Mouse (Mus musculus) liver, embryonic 16.5 days (tissue): ENCODE results near the gene Cmas. TPM values are rescaled to one million over a fixed set of nuclear protein-coding genes. Genes with fewer than 3 reads are reported as not detected.

Experiments
- ATAC-seq: fragments of 200-750 bp; cut with Nextera tagmentation; 2 replicates; pipeline ENCODE4 v1.8.0; 2017; ENCODE audit warnings: low read depth, mild to moderate bottlenecking, moderate number of reproducible peaks, moderate library complexity
- H3K27ac ChIP-seq: fragments of 300-500 bp; sonication (generic); 2 replicates; pipeline ENCODE4 v1.5.1; 2014; ENCODE audit warnings: mild to moderate bottlenecking, low read length
- H3K27me3 ChIP-seq: fragments of 300-500 bp; sonication (generic); 2 replicates; pipeline ENCODE4 v1.6.1; 2014; ENCODE audit warnings: low read depth, low read length, mixed read lengths; ENCODE audit not compliant: control insufficient read depth, insufficient read depth
- H3K36me3 ChIP-seq: fragments of 300-500 bp; sonication (generic); 2 replicates; pipeline ENCODE4 v1.6.1; 2014; ENCODE audit warnings: mild to moderate bottlenecking; ENCODE audit not compliant: control insufficient read depth, insufficient read depth
- H3K4me1 ChIP-seq: fragments of 300-500 bp; sonication (generic); 2 replicates; pipeline ENCODE4 v1.6.1; 2014; ENCODE audit warnings: low read depth, low read length, mixed read lengths; ENCODE audit not compliant: control insufficient read depth
- H3K4me2 ChIP-seq: fragments of 300-500 bp; sonication (generic); 2 replicates; pipeline ENCODE4 v1.6.1; 2014; ENCODE audit warnings: low read depth, low read length, mixed read lengths
- H3K4me3 ChIP-seq: fragments of 300-500 bp; sonication (generic); 2 replicates; pipeline ENCODE4 v1.5.1; 2014; ENCODE audit warnings: low read depth, mild to moderate bottlenecking, low read length
- H3K9ac ChIP-seq: fragments of 300-500 bp; sonication (generic); 2 replicates; pipeline ENCODE4 v1.6.1; 2014; ENCODE audit warnings: low read depth, low read length
- H3K9me3 ChIP-seq: fragments of 300-500 bp; sonication (generic); replicated peaks from 2 replicates; pipeline ENCODE4 v1.6.1; 2016; ENCODE audit warnings: low read length; ENCODE audit not compliant: control insufficient read depth
- WGBS: fragments of 180-500 bp; shearing (Covaris S2); extraction: QIAGEN DNeasy Blood & Tissue Kit; methylation state at CpG from one replicate; pipeline ENCODE4 v1.1.7; 2014; ENCODE audit not compliant: insufficient replicate concordance; 5-methylcytosine and 5-hydroxymethylcytosine counted together
- polyA plus RNA-seq: library from polyadenylated mRNA; unstranded; fragments of >200 nt; fragmentation: Nextera tagmentation; extraction: Ambion mirVana; gene quantifications from 2 replicates; pipeline ENCODE4 v1.2.1, GENCODE M21; 2015

The Cmas gene
- polyA plus RNA-seq, 1 experiment from 2014 or later, result 159 TPM

- Histone ChIP-seq H3K4me2 (no peak overlapping the region), H3K27me3 (no peaks in the 10 kb centered on the region), H3K4me3 (no peak overlapping the region), H3K27ac (no peak overlapping the region), H3K9ac (no peak overlapping the region), H3K36me3 (no peaks in the 10 kb centered on the region), H3K4me1 (no peaks in the 10 kb centered on the region), H3K9me3 (no peaks in the 10 kb centered on the region)
- ATAC-seq, result no peak
- 72% methylated on average over 8 of the region's 8 CpGs for WGBS
Measured at GRCm38 (mm10) chr6:142721731-142722130, 34.8 kb upstream of the Cmas start.

- H3K4me3 ChIP-seq, result no peak overlapping the region
- no peaks in the 10 kb centered on the region for H3K27me3 ChIP-seq
- no peak overlapping the region for H3K9ac ChIP-seq
- no peak overlapping the region for H3K27ac ChIP-seq
- H3K36me3 ChIP-seq, result no peaks in the 10 kb centered on the region
- no peak overlapping the region for H3K4me2 ChIP-seq
- 47% methylated on average over 4 of the region's 4 CpGs for WGBS
- ATAC-seq, result no peak
- no peaks in the 10 kb centered on the region for H3K4me1 ChIP-seq
- H3K9me3 ChIP-seq, result no peaks in the 10 kb centered on the region
Measured at GRCm38 (mm10) chr6:142726032-142726431, 30.5 kb upstream of the Cmas start.

GRCm38 (mm10) chr6:142732567-142733290 lies 23.8 kb upstream of the Cmas start:
- no peaks in the 10 kb centered on the region for H3K27me3 ChIP-seq
- no peak overlapping the region for H3K4me2 ChIP-seq
- no peak for ATAC-seq
- no peak overlapping the region for H3K9ac ChIP-seq
- no peak overlapping the region for H3K4me3 ChIP-seq
- no peaks in the 10 kb centered on the region for H3K9me3 ChIP-seq
- no peak overlapping the region for H3K27ac ChIP-seq
- no peaks in the 10 kb centered on the region for H3K4me1 ChIP-seq
- no peaks in the 10 kb centered on the region for H3K36me3 ChIP-seq
- 66% methylated on average over 14 of the region's 14 CpGs for WGBS

GRCm38 (mm10) chr6:142735302-142736005 lies 21.0 kb upstream of the Cmas start:
- WGBS, result 44% methylated on average over 8 of the region's 8 CpGs
- no peak; the same call in 1 of the 2 replicates for ATAC-seq
- no peaks in the 10 kb centered on the region for H3K36me3 ChIP-seq

GRCm38 (mm10) chr6:142738225-142738624 lies 18.3 kb upstream of the Cmas start:
- Histone ChIP-seq H3K36me3 (no peaks in the 10 kb centered on the region), H3K9me3 (no peaks in the 10 kb centered on the region), H3K9ac (no peak overlapping the region), H3K27ac (peak overlapping the region; percentile 71), H3K4me1 (no peaks in the 10 kb centered on the region), H3K4me3 (no peak overlapping the region), H3K27me3 (no peaks in the 10 kb centered on the region), H3K4me2 (no peak overlapping the region)
- 55% methylated on average over 2 of the region's 2 CpGs for WGBS
- peak; percentile 66 for ATAC-seq

More at GRCm38 (mm10) chr6:142735302-142736005, 21.0 kb upstream of the Cmas start:
- H3K4me3 ChIP-seq, result no peak overlapping the region
- H3K27ac ChIP-seq, result no peak overlapping the region
- no peaks in the 10 kb centered on the region for H3K27me3 ChIP-seq
- H3K9me3 ChIP-seq, result no peaks in the 10 kb centered on the region
- no peak overlapping the region for H3K4me2 ChIP-seq
- no peaks in the 10 kb centered on the region for H3K4me1 ChIP-seq
- H3K9ac ChIP-seq, result no peak overlapping the region

- peak; percentile 43 for ATAC-seq
- Histone ChIP-seq H3K27ac (peak overlapping the region; percentile 27; the same call in 1 of the 2 replicates), H3K4me3 (no peak overlapping the region), H3K4me2 (no peak overlapping the region), H3K9ac (no peak overlapping the region), H3K9me3 (no peaks in the 10 kb centered on the region), H3K27me3 (no peaks in the 10 kb centered on the region), H3K4me1 (no peaks in the 10 kb centered on the region), H3K36me3 (no peaks in the 10 kb centered on the region)
- WGBS, result 66% methylated on average over 6 of the region's 6 CpGs
Measured at GRCm38 (mm10) chr6:142738637-142739036, 17.8 kb upstream of the Cmas start.

- no peak for ATAC-seq
- H3K4me2 ChIP-seq, result no peak overlapping the region
- H3K36me3 ChIP-seq, result no peaks in the 10 kb centered on the region
- H3K4me3 ChIP-seq, result no peak overlapping the region
- WGBS, result 75% methylated on average over 6 of the region's 6 CpGs
- H3K9me3 ChIP-seq, result peaks cover 4% of the 10 kb centered on the region; the same call in 1 of the 2 replicates
- H3K9ac ChIP-seq, result no peak overlapping the region
- no peak overlapping the region for H3K27ac ChIP-seq
- H3K27me3 ChIP-seq, result no peaks in the 10 kb centered on the region
- H3K4me1 ChIP-seq, result no peaks in the 10 kb centered on the region
Measured at GRCm38 (mm10) chr6:142741763-142742162, 14.7 kb upstream of the Cmas start.

GRCm38 (mm10) chr6:142743193-142743592 lies 13.3 kb upstream of the Cmas start:
- H3K4me3 ChIP-seq, result no peak overlapping the region
- WGBS, result 62% methylated on average over 4 of the region's 4 CpGs
- H3K9me3 ChIP-seq, result peaks cover 4% of the 10 kb centered on the region; the same call in 1 of the 2 replicates
- no peak overlapping the region for H3K9ac ChIP-seq
- H3K4me1 ChIP-seq, result no peaks in the 10 kb centered on the region
- H3K4me2 ChIP-seq, result no peak overlapping the region
- no peak for ATAC-seq
- no peaks in the 10 kb centered on the region for H3K36me3 ChIP-seq
- H3K27ac ChIP-seq, result no peak overlapping the region
- H3K27me3 ChIP-seq, result no peaks in the 10 kb centered on the region

GRCm38 (mm10) chr6:142745484-142745883 lies 11.0 kb upstream of the Cmas start:
- ATAC-seq, result no peak
- Histone ChIP-seq H3K27ac (no peak overlapping the region), H3K9me3 (peaks cover 4% of the 10 kb centered on the region; the same call in 1 of the 2 replicates), H3K4me1 (no peaks in the 10 kb centered on the region), H3K4me2 (no peak overlapping the region), H3K36me3 (no peaks in the 10 kb centered on the region), H3K4me3 (no peak overlapping the region), H3K27me3 (no peaks in the 10 kb centered on the region), H3K9ac (no peak overlapping the region)
- 84% methylated on average over 5 of the region's 5 CpGs for WGBS
